Mouse (Mus musculus) stomach, embryonic 16.5 days (tissue): ENCODE results near the gene Cadm2. TPM values are rescaled to one million over a fixed set of nuclear protein-coding genes. Genes with fewer than 3 reads are reported as not detected.

ENCODE experiments used
- ATAC-seq: fragments of 200-750 bp; cut with Nextera tagmentation; 2 replicates; pipeline ENCODE4 v1.8.0; 2017; ENCODE audit warnings: moderate number of reproducible peaks, moderate TSS enrichment; ENCODE audit not compliant: insufficient read depth, low FRiP score
- H3K27ac ChIP-seq: fragments of 300-500 bp; sonication (generic); 2 replicates; pipeline ENCODE4 v1.5.1; 2014; ENCODE audit warnings: low read length
- H3K27me3 ChIP-seq: fragments of 300-500 bp; sonication (generic); 2 replicates; pipeline ENCODE4 v1.6.1; 2014; ENCODE audit warnings: low read length, control low read depth, mixed read lengths; ENCODE audit not compliant: control insufficient read depth, insufficient read depth
- H3K36me3 ChIP-seq: fragments of 300-500 bp; sonication (generic); 2 replicates; pipeline ENCODE4 v1.6.1; 2014; ENCODE audit warnings: low read length; ENCODE audit not compliant: control insufficient read depth, insufficient read depth
- H3K4me1 ChIP-seq: fragments of 300-500 bp; sonication (generic); 2 replicates; pipeline ENCODE4 v1.6.1; 2014; ENCODE audit warnings: low read length, control low read depth, mixed read lengths; ENCODE audit not compliant: control insufficient read depth, insufficient read depth
- H3K4me2 ChIP-seq: fragments of 300-500 bp; sonication (generic); 2 replicates; pipeline ENCODE4 v1.6.1; 2014; ENCODE audit warnings: low read depth, low read length, mixed read lengths
- H3K4me3 ChIP-seq: fragments of 300-500 bp; sonication (generic); replicated peaks from 2 replicates; pipeline ENCODE4 v1.5.1; 2014; ENCODE audit warnings: mild to moderate bottlenecking, low read length
- H3K9ac ChIP-seq: fragments of 300-500 bp; sonication (generic); 2 replicates; pipeline ENCODE4 v1.6.1; 2014; ENCODE audit warnings: low read length
- H3K9me3 ChIP-seq: fragments of 300-500 bp; sonication (generic); replicated peaks from 2 replicates; pipeline ENCODE4 v1.6.1; 2016; ENCODE audit warnings: low read length, control low read depth; ENCODE audit not compliant: control insufficient read depth
- WGBS: fragments of 180-500 bp; shearing (Covaris S2); extraction: QIAGEN DNeasy Blood & Tissue Kit; methylation state at CpG from one replicate; pipeline ENCODE4 v1.1.7; 2014; 5-methylcytosine and 5-hydroxymethylcytosine counted together
- polyA plus RNA-seq: library from polyadenylated mRNA; unstranded; fragments of >200 nt; fragmentation: Nextera tagmentation; extraction: Ambion mirVana; gene quantifications from 2 replicates; pipeline ENCODE4 v1.2.1, GENCODE M21; 2015

Cadm2 gene
- polyA plus RNA-seq, 1 experiment from 2014 or later, result 0.76 TPM

DNA sequence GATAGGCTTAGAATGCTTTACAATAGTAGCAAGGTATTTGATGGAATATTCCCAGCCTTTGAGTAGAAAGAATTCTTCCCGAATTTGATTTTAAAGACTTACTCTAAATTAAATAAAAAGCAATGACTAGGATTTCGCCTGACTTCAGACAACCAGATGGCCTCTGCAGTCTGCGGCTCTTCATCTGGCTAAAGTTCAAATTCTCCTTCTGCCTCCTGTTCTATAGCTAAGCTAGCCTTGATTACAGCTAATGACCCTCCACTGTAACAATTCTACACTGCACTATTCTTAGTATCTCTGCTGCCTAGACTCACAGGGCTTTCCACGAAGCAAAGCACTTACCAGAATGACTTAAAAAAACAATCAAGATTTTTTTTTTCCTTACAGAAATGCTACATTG lies 495.9 kb downstream of the Cadm2 start:
- no peaks in the 10 kb centered on the region for H3K9me3 ChIP-seq
- no peak overlapping the region for H3K4me3 ChIP-seq
- no peaks in the 10 kb centered on the region for H3K36me3 ChIP-seq
- no peaks in the 10 kb centered on the region for H3K27me3 ChIP-seq
- no peak overlapping the region for H3K4me2 ChIP-seq
- WGBS, result 57% methylated on average over 4 of the region's 4 CpGs
- no peak overlapping the region for H3K9ac ChIP-seq
- no peak overlapping the region for H3K27ac ChIP-seq
- no peak for ATAC-seq
- H3K4me1 ChIP-seq, result no peaks in the 10 kb centered on the region

DNA sequence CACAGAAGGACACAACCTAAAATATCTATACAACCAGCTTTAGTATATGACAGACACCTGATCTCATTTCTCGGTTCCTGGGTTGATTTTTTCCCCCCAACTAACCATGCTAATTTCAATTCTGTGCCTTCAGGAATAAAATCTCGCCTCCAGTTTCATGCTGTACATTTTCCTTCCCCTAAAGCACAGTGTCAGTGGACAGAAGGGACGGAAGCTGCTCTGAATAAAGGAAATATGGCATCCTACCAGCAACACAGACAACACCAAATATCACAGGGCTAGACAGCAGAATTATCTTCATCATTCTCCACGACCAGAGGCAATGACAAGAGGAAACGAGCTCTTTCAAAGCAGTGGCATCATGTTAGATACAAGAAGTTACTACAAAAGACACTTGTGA lies 498.2 kb downstream of the Cadm2 start:
- no peak overlapping the region for H3K27ac ChIP-seq
- no peak overlapping the region for H3K4me2 ChIP-seq
- H3K9me3 ChIP-seq, result no peaks in the 10 kb centered on the region
- H3K27me3 ChIP-seq, result no peaks in the 10 kb centered on the region
- H3K4me1 ChIP-seq, result no peaks in the 10 kb centered on the region
- no peak overlapping the region for H3K4me3 ChIP-seq
- H3K36me3 ChIP-seq, result no peaks in the 10 kb centered on the region
- H3K9ac ChIP-seq, result no peak overlapping the region
- no peak for ATAC-seq
- WGBS, result 67% methylated on average over 5 of the region's 5 CpGs

DNA sequence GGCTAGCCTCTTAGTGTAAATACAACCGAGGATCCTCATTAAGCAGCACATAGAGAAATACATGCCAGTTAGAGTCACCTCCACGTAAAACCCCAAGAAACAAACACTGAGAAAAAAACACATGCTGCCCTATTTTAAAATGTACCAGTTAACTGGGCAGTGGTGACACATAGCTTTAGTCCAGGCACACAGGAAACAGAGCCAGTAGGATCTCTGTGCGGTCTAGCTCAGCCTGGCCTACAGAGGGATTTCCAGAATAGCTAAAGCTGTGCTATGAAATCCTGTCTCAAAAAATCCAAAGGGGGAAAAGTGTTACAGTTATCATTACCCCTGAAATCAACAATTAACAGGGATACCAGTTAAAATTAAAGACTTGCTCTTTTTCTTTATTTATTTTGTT lies 498.9 kb downstream of the Cadm2 start:
- Histone ChIP-seq H3K4me2 (no peak overlapping the region), H3K9me3 (no peaks in the 10 kb centered on the region), H3K4me1 (no peaks in the 10 kb centered on the region), H3K27me3 (no peaks in the 10 kb centered on the region), H3K4me3 (no peak overlapping the region), H3K9ac (no peak overlapping the region), H3K27ac (no peak overlapping the region), H3K36me3 (no peaks in the 10 kb centered on the region)
- WGBS, result 76% methylated on average over 3 of the region's 3 CpGs
- no peak for ATAC-seq

DNA sequence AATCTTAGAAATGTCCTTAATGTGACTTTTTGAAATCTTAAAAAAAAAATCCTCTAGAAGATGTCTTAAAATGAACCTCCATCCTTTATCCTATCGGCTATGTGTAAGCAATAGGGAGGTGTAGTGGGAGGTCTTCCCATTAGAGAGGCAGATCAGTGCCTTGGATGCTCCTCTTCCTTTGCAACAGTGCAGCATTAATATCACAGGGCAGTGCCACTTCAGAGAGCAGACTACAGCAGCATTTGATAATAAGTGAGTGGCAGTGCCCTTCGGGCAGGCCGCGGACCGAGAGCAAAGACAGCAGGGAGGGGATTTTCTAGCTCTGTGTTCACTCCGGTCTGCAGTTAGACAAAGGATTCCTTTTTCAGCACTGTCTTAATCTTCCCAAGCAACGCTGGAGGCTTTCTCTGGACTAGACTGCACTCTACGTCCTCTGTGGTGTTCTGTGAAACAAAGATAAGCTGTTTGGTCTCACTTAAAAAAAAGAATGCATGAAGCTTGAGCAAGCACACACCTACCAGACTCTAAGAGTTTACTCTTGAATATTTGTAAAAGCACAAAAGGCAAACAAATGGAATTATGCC lies 514.1 kb downstream of the Cadm2 start:
- ATAC-seq, result no peak
- Histone ChIP-seq H3K27ac (no peak overlapping the region), H3K4me3 (no peak overlapping the region), H3K27me3 (no peaks in the 10 kb centered on the region), H3K9ac (no peak overlapping the region), H3K4me1 (no peaks in the 10 kb centered on the region), H3K36me3 (no peaks in the 10 kb centered on the region), H3K4me2 (no peak overlapping the region), H3K9me3 (no peaks in the 10 kb centered on the region)
- WGBS, result 67% methylated on average over 8 of the region's 8 CpGs

DNA sequence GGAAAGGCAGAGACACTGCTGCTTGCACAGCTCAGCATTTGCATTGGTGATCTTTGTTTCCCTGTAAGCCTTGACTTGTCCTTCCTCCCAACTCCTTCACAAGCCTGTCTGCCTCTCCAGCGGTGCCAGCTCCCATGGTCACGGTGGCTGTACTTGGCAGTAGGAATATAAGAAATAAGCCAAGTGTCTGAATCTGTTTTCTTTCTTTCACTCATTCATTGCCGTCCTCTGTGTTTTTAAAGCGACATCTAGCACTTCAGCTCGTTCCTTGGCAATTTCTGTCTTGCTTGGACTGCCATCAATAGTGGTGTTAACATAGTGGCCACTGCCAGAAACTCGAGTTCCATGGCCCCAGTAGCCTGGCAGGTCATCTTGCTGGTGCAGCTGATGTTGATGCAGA lies 524.0 kb downstream of the Cadm2 start:
- Histone ChIP-seq H3K36me3 (no peaks in the 10 kb centered on the region), H3K27me3 (no peaks in the 10 kb centered on the region), H3K9ac (no peak overlapping the region), H3K4me1 (no peaks in the 10 kb centered on the region), H3K9me3 (no peaks in the 10 kb centered on the region), H3K4me3 (no peak overlapping the region), H3K27ac (no peak overlapping the region), H3K4me2 (no peak overlapping the region)
- ATAC-seq, result no peak
- 69% methylated on average over 6 of the region's 6 CpGs for WGBS

DNA sequence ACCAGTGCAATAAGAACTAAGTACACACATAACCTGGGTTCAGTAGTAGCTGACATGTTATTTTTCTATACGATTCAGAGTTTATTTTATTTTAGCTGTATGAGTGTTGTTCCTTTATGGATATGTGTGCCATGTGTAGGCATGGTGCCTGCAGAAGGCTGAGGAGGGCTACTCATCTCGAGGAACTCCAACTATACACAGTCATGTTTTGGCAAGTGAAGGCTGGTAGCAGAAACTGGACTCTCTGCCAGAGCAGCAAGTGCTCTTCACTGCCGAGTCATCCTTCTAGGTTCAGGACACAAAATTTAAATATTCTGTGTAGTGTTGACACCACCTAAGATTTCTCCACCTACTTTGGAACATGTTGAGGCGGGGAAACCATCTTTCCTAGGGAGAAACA lies 524.8 kb downstream of the Cadm2 start:
- Histone ChIP-seq H3K27ac (no peak overlapping the region), H3K27me3 (no peaks in the 10 kb centered on the region), H3K9ac (no peak overlapping the region), H3K4me3 (no peak overlapping the region), H3K4me1 (no peaks in the 10 kb centered on the region), H3K4me2 (no peak overlapping the region), H3K36me3 (no peaks in the 10 kb centered on the region), H3K9me3 (no peaks in the 10 kb centered on the region)
- WGBS, result 76% methylated on average over 4 of the region's 4 CpGs
- no peak for ATAC-seq

DNA sequence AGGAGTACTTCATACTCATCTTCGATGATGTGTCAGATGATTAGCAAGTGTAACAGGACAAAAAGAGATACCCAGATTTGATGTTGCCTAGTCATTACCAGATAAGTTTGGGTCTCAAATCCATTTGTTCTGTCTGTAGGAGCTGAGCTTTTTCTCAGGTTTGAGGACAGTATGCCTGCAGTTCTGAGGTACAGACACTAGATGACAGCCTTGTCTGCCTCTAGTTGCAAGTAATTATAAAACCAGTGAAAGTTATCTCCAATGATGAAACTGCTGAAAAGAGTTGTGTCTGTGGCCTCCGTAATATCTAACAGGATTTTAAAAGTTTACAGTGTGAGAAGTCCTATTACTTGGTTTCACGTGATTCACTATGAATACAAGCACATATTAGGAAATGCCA lies 531.0 kb downstream of the Cadm2 start:
- Histone ChIP-seq H3K27me3 (no peaks in the 10 kb centered on the region), H3K4me3 (no peak overlapping the region), H3K36me3 (no peaks in the 10 kb centered on the region), H3K9ac (no peak overlapping the region), H3K9me3 (no peaks in the 10 kb centered on the region), H3K27ac (no peak overlapping the region), H3K4me1 (no peaks in the 10 kb centered on the region), H3K4me2 (no peak overlapping the region)
- WGBS, result 59% methylated on average over 3 of the region's 3 CpGs
- no peak for ATAC-seq

DNA sequence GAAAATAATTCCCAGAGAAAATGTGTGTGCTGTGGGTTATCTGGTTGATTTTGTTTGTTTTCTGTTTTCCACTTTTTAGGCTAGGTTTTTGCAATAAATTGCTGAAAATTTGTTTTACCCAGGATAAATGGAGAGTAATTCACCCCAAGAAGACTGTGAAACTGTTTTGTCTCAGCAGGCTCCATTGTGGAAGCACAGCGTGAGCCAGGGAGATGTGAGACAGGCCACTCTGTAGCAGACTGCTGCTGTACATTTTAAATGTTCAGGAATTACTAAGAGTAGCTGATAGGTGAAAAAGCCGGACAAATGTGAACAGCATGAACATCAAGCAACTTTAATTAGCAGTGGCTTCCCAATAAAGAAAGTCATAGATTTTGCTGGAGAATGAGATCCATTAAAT lies 541.4 kb downstream of the Cadm2 start:
- Histone ChIP-seq H3K27ac (no peak overlapping the region), H3K9me3 (no peaks in the 10 kb centered on the region), H3K27me3 (no peaks in the 10 kb centered on the region), H3K4me2 (no peak overlapping the region), H3K4me3 (no peak overlapping the region), H3K9ac (no peak overlapping the region), H3K4me1 (no peaks in the 10 kb centered on the region), H3K36me3 (no peaks in the 10 kb centered on the region)
- ATAC-seq, result no peak
- WGBS, result 80% methylated on average over 2 of the region's 2 CpGs

DNA sequence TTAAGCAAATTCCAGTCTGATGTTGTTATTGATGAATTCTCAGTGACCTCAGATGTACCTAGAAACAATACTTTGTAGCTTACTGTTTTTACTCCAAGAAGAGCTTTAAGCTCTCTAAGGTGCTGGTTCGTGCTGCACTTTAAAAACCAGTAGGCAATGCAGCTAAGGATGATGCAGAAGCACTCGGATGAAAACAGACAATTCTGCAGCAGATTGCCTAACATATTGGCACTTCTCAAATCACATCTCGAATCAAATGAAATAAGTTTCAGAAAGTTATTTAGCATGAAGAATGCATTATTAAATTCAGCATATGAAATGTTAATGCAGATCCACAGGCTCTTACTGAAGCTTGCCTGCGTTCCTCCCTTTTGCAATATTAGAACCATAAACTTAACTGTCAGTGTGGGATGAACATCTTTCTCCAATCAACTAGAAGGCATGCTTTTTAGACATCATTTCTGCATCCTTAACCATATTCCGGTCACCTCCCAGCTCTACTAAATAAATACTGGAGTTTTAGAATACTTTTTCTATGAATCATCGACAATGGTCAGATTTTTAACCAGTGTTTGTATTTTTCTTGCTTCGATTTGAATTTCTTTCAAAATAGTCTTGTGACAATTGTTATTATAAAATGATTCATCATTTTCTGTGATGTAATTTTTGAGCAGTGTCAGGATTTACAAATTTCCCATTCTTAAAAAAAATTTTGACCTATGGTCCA lies 544.4 kb downstream of the Cadm2 start:
- Histone ChIP-seq H3K4me3 (no peak overlapping the region), H3K36me3 (no peaks in the 10 kb centered on the region), H3K4me2 (no peak overlapping the region), H3K4me1 (no peaks in the 10 kb centered on the region), H3K9me3 (no peaks in the 10 kb centered on the region), H3K27me3 (no peaks in the 10 kb centered on the region), H3K9ac (no peak overlapping the region), H3K27ac (no peak overlapping the region)
- 63% methylated on average over 7 of the region's 7 CpGs for WGBS
- ATAC-seq, result no peak
